Mouse (Mus musculus) C2C12 (cell line): ENCODE results near the gene Pigq.
A peak's percentile ranks its signal among the peaks of the same experiment; 100 is the strongest.

Source experiments
- CTCF ChIP-seq: IDR thresholded peaks from one replicate; pipeline ENCODE4 v1.5.1; 2011; ENCODE audit not compliant: control insufficient read depth, insufficient read depth, insufficient read length
- MYOD1 ChIP-seq: IDR thresholded peaks from one replicate; pipeline ENCODE4 v1.6.1; 2011; ENCODE audit warnings: low read depth; ENCODE audit not compliant: control insufficient read depth, insufficient read length
- USF1 ChIP-seq: IDR thresholded peaks from one replicate; pipeline ENCODE4 v1.6.1; 2011; ENCODE audit warnings: low read depth, mild to moderate bottlenecking, control low read depth, moderate library complexity

DNA sequence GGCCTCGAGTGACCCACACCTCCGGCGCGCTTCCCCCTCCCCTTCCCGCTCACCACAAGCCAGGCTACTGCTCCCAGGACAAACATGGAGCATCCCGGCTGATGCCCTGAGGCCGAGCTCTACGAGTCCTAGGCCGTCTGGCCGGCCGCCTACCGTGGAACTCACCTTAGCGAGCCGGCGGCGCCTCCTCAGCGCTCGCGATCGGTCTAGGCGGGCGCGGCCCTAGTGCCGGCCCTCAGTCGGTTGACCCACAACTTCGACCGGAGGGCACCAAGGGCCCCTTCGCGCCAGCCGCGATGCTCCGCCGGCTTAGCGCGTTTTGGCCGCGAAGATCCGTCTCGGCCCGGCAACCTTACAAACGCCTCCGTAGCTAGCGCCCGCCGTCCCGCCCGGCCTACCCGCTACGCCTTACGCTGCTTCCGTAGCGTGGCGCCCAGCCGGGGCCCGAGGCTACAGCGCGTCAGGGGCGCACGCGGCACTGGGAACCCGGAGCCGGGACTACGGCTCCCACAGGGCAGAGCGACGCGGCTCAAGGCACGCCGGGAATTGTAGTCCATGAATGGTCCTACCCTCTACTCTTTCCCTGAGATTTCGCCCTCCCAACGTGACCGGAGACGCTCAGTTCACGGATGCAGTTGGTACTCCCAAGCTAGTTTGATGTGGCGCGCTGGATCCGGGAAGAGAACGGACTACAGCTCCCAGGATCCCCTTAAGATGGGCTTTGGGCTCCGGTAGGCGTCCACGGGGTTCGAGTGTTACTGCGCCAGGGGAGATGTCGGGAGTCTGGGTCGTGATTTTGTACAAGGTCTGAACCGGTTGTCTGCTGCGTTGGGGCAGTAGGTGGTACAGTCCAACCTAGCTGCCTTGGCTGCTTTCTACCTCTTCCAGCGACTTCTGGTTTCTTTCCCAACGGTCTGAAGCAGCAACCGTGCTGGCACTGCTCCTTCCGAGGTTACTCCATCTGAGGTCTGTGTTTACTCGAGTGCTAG is 40.9 kb upstream of the Pigq start, which contains the start of gene Capn15:
- no peak for TF ChIP-seq CTCF
- TF ChIP-seq MYOD1 = no peak
- TF ChIP-seq USF1 = peak; percentile 29
